Mouse (Mus musculus): ENCODE results near the gene Myzap.

- no peak for TF ChIP-seq CTCF (IDR thresholded peaks at IDR 0.05; ENCODE audit: low read depth, low read length)
- no peak for TF ChIP-seq POLR2A (IDR thresholded peaks at IDR 0.05; ENCODE audit: insufficient read depth, low read length)
Measured at GRCm38 (mm10) chr9:71496637-71497036, 95.5 kb downstream of the Myzap start.
